Mouse (Mus musculus): ENCODE results near the gene Minpp1.

Gene Minpp1

GRCm38 (mm10) chr19:32489166-32489895 is 3.8 kb downstream of the Minpp1 start:
- DNase-seq (ENCODE audit: low read depth): no peak

GRCm38 (mm10) chr19:32490976-32491375 is 5.4 kb downstream of the Minpp1 start:
- DNase-seq (ENCODE audit: low read depth): no peak

- no peak for DNase-seq (ENCODE audit: low read depth)
Measured at GRCm38 (mm10) chr19:32492339-32492738, 6.8 kb downstream of the Minpp1 start.

- DNase-seq (ENCODE audit: low read depth): no peak
Measured at GRCm38 (mm10) chr19:32492981-32493380, 7.4 kb downstream of the Minpp1 start.

- DNase-seq (ENCODE audit: low read depth): no peak
Measured at GRCm38 (mm10) chr19:32493471-32493870, 7.9 kb downstream of the Minpp1 start.

GRCm38 (mm10) chr19:32494611-32495010 is 9.0 kb downstream of the Minpp1 start:
- no peak for DNase-seq (ENCODE audit: low read depth)

GRCm38 (mm10) chr19:32495034-32495433 is 9.5 kb downstream of the Minpp1 start:
- no peak for DNase-seq (ENCODE audit: low read depth)

- no peak for DNase-seq (ENCODE audit: low read depth)
Measured at GRCm38 (mm10) chr19:32497411-32497810, 11.8 kb downstream of the Minpp1 start.

- no peak for DNase-seq (ENCODE audit: low read depth)
Measured at GRCm38 (mm10) chr19:32498002-32498401, 12.4 kb downstream of the Minpp1 start.

GRCm38 (mm10) chr19:32501414-32501813 is 15.8 kb downstream of the Minpp1 start:
- DNase-seq (ENCODE audit: low read depth): no peak

- DNase-seq (ENCODE audit: low read depth): no peak
Measured at GRCm38 (mm10) chr19:32506081-32506480, 20.5 kb downstream of the Minpp1 start.

- no peak for DNase-seq (ENCODE audit: low read depth)
Measured at GRCm38 (mm10) chr19:32506514-32506913, 20.9 kb downstream of the Minpp1 start.

GRCm38 (mm10) chr19:32507100-32507499 is 21.5 kb downstream of the Minpp1 start:
- no peak for DNase-seq (ENCODE audit: low read depth)

GRCm38 (mm10) chr19:32507526-32507925 is 22.0 kb downstream of the Minpp1 start:
- no peak for DNase-seq (ENCODE audit: low read depth)

- DNase-seq (ENCODE audit: low read depth): no peak
Measured at GRCm38 (mm10) chr19:32510267-32510666, 24.7 kb downstream of the Minpp1 start.

- no peak for DNase-seq (ENCODE audit: low read depth)
Measured at GRCm38 (mm10) chr19:32510962-32511361, 25.4 kb downstream of the Minpp1 start.

GRCm38 (mm10) chr19:32512518-32512917 is 26.9 kb downstream of the Minpp1 start:
- no peak for DNase-seq (ENCODE audit: low read depth)

GRCm38 (mm10) chr19:32516575-32516974 is 31.0 kb downstream of the Minpp1 start:
- no peak for DNase-seq (ENCODE audit: low read depth)

- DNase-seq (ENCODE audit: low read depth): no peak
Measured at GRCm38 (mm10) chr19:32521446-32521845, 35.9 kb downstream of the Minpp1 start.

GRCm38 (mm10) chr19:32522247-32522646 is 36.7 kb downstream of the Minpp1 start:
- no peak for DNase-seq (ENCODE audit: low read depth)

- DNase-seq (ENCODE audit: low read depth): no peak
Measured at GRCm38 (mm10) chr19:32522753-32523307, 37.3 kb downstream of the Minpp1 start.

- peak; percentile 10 for DNase-seq (ENCODE audit: low read depth)
Measured at GRCm38 (mm10) chr19:32523769-32524515, 38.4 kb downstream of the Minpp1 start.

GRCm38 (mm10) chr19:32524516-32524860 is 38.9 kb downstream of the Minpp1 start:
- no peak for DNase-seq (ENCODE audit: low read depth)

All from fibroblast of lung, adult 2 months (primary cell).